Mouse (Mus musculus) liver, embryonic 14.5 days (tissue): ENCODE data around the gene Itga11.

Experiments
- CTCF ChIP-seq: IDR thresholded peaks from 2 replicates; pipeline ENCODE4 v1.5.1; 2016; ENCODE audit warnings: antibody characterized with exemption, low read depth, control low read depth
- EP300 ChIP-seq: IDR thresholded peaks from 2 replicates; pipeline ENCODE4 v1.6.1; 2016; ENCODE audit warnings: antibody characterized with exemption, low read depth

DNA sequence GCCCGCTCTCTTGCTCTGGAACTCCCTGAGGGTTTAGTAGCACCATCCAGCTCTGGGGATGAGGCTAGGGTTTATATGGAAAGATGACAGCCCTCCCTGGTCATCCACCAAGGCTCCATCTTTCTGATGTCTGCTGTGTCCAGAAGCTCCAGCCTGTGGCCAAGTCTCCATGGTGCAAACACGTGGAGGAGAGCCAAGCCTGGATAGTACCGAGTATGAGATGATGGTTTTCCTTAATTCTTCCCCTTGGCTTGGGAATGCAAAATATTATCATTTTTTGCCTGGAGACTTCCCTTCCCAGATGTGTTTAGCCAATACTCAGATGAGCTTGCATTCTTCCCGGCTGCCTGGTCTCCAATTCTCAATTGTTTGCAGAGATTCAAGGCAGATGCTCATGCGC, 16.4 kb downstream of the Itga11 start:
- TF ChIP-seq CTCF (no peak), EP300 (no peak)
